Mouse (Mus musculus) kidney, adult 8-10 months (tissue): ENCODE data around the gene Mbd4.
"Not testable (repeated sequence)": the region's sequence is repeated elsewhere in the genome, so short reads cannot be mapped to it uniquely, and the experiment has no call there.

Experiments
- DNase-seq, 2 experiments: peaks; one replicate each; pipeline ENCODE4 v3.0.0; 2022

The Mbd4 gene

DNA sequence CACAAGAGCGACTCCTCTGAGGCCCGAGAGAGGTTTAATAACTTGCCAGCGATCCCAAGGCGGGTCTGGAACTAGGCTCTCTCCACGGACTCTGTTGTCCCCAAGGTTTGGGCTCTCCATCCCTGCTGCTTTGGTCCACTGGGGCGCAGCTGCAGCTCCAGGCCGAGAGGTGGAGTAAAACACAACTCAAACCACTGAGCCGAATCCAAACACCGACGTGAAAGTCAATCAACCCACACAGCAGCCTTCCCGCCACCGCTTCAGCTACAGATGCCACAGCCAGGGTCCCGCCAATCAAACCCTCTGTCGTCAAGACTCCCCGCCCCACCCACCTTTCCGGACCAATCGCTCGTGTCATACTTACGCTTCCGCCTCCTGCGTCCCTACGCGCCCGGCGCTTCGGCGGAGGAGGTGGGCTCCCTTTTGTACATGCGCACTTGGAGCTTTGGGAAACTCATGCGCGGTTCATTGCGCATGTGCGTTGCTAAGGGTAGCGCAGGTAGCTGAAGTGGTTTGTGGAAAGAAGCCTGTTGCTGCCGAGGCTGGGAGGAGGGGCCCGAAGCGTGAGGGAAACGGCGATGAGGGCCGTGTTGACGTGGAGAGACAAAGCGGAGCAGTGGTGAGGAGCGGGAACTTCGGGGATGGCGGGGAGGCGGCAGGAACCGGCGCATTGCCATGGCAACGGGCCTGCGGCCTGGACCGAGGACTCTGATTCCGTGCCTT, at the start of gene Mbd4, which contains the start of gene Ift122:
TSS of gene Mbd4 (minus strand) at position 281 of the 723 bp plus-strand sequence.
TSS of gene Ift122 (plus strand) at position 380 of the 723 bp plus-strand sequence.
- DNase-seq, result peak; percentile 99

DNA sequence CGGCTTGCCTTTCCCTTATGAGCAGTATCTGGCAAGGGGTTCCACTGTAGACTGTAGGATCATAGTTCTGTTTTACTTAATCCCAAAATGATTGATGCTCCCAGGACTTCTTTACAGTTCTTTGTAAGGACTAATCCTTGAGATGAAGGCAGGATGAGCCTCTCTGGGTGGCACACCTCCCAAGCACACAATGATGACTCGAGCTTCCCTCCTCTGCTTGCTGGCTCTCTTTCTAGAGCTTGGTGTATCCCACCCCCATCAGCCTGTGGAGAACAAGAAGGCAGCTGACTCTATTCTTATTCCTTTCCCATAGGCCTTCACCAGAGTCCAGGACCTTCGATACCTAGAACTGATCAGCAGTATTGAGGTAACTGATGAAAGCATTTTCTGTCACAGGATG, 49.4 kb upstream of the Mbd4 start:
- DNase-seq, result no peak

DNA sequence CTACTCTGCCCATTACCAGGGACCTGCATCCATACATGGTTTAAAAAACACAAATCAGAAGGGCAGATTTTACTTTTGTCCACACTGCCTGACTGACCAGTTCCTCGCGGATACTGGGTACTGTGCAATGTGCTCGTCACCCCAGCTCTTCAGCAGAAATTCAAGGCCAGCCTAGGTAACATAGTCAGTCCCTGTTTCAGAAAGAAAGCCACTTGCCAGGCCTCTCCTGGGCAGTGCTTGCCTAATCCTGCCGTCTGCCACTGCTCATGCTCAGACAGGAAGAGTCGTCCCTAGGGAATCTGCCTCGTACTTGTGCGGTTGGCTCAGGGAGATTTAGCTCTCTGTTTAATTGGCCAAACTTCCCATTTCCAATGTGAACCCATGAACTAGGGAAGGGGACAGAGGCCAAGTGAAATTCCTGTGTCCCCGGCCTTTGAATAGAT, 48.3 kb upstream of the Mbd4 start:
- DNase-seq, result peak; percentile 49 to 74

DNA sequence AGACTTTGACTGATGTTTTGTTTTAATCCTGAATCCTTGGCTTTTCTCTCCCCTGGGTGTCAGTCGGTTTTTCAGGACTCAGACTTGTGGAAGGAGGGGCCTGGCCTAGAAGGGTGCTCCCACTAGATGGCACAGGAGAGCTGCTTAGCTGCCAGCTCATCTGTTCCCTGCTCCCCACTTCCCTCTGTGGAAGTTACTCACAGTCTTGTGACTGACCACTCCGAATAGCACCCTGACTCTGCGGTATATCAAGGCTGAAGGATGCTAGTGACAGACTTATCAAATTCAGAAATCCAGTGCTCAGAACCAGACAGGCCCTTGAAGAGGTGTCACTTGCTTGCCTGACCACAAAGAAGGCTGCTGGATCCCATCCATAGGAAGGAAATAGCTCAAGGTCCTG, 47.9 kb upstream of the Mbd4 start:
- peak; percentile 71 to 76 for DNase-seq

DNA sequence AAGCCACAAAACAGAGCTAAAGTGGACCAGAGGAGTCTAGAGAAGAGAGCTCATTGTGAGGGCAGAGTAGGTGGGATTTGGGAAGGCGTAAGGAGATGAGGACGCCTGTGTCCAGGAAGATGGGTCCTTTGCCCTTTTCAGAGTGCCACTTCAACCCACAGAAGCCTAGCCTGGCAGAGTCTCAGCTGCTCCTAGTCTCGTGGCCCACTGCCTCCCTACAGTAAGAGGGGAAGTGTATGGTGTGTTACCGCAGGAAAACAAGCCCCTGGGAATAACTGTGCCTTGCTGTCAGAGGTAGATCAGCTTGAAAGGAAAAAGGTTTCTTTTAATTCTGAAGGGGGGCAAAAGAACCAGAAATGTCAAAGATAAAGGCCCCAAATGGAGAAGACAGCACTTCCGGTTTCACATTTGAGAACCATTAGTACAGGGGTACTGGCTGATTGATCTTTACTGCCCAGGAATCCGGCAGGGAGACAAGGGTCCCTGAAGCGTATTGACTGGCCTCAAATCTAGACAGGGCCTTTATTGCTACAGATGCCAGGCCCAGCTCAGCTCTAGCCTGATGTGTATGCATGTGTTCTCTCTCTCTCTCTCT, 44.9 kb upstream of the Mbd4 start:
- DNase-seq, result no peak

DNA sequence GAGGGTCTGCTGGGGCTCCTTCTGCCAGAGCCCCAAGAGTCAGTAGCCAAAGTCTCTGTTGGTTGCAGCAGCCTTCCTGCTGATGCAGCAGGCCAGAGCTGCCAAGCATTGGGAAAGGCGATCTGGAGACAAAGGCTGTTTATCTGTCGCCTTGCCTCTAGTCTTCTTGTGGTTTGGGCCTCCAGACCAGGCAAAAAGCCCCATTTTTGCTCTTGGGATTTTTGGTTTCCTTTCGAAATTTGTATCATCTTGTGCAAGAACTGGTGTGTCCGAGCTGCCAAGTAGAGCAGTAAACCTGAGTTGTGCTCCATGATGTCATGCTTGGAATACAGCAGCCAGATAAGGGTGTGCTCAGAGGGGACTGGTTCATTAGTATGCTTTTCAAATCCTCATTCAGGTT, 43.9 kb upstream of the Mbd4 start:
- no peak for DNase-seq

DNA sequence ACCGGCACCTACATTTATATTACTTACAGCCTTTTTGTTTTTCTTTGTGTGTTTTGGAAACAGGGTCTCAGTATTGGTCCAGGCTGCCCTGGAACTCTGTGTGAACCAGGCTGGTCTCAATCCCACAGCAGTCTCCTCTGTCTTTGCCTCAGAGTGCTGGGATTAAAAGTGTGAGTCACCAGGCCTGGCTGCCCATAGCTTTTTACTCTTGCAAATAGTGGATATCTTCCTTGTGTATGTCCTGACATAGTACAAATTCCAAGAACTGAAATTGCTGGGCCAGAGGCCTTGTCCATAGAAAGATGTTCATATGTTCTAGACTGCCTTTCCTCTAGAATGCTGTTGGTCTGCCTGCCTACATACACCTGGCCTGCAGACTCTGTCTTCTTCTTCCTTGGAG, 43.2 kb upstream of the Mbd4 start:
- DNase-seq, result no peak

DNA sequence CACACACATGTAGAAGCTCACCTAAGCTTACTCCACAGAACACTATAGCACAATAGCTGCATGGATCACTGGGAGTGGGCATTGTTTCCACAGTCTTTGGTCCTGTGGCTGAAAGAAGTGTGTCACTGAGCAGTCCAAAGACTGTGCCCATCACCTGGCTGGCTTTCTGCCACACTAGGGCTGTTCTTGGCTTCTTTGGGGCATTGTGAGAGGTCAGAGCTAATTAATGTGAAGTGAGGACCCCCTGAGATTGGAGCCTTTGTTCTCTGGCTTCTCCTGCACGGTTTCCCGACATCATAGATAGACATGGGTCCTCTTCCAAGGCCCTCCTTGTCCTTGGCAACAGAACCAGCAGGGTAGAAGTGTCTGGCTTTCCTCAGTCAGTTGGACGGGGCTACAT, 39.2 kb upstream of the Mbd4 start:
- no peak for DNase-seq

DNA sequence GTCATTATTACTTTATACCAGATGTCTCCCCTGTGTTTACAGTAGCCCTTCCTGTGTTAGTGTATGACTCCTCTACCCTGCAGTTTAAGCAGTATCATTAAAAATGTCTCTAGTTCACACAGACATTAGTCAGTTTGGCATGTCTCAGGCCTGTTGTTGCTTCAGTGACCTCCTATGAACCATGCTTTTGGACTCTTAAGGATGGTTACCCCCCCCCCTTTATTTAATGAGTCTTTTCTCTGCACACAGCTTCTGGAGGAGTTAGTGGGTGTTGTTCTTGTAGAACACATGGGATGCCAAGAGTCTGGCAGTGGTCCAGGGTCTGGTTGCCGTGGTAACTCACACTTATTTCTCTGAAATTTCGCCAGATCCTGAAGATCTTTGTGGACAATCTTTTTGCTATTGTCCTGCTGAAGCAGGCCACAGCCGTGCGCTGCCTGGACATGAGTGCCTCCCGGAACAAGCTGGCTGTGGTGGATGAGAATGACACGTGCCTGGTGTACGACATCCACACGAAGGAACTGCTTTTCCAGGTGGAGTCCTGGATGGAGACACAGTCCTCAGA, 38.4 kb upstream of the Mbd4 start:
- no peak for DNase-seq

DNA sequence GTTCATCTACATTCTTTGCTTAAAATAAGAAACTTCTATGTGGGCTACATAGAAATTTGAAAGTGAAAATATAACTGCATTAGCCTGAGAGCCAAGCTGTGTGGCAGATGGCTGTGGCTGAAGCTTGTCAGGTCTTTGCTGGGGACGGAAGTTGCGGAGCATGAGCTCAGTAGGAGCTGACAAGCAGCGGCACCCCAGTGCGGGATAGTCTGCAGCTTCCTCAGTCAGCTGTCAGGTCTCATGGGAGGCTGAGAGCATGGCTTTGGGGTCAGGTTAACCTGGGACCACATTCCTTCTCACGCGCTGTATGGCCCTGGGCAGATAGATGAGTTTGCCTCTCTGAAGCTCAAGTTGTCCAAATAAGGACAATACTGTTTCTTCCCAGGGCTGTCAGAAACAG, 37.9 kb upstream of the Mbd4 start:
- DNase-seq, result no peak

DNA sequence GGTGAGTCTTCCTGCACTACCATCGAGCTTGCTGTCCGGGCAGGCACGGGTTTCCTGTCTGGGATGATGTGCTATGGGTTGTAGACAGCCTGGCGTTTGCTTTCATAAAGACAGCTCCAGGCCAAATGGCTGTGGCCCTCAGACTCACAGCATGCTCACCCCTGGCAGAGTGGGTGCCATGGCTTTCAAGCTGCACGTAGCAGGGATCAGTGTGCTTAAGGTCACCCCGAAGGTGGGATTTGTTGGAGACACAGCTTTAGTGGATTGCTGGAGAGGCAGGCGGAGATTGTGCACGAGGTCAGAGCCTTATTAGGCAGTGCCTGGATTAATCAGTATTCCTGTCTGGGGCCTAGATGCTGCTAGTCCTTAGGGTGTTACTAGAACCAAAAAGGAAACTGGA, 37.4 kb upstream of the Mbd4 start:
- no peak for DNase-seq

DNA sequence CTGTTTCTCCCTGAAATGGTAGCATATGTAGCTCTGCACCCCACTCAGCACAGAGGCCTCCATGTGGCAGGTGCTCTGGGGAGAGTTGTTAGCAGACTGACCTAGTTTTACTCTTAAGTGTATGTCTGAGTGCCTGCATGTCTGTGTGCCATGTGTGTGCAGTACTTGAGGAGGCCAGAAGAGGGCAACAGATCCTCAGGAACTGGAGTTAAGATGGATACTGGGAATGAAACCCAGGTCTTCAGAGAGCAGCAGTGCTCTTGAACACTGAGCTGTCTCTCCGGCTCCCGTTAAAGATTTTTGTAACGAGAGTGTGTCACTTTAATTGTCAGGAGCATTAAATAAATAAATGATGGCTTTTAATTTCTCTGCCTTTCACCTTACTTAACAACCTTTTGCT, 35.1 kb upstream of the Mbd4 start:
- DNase-seq, result no peak

DNA sequence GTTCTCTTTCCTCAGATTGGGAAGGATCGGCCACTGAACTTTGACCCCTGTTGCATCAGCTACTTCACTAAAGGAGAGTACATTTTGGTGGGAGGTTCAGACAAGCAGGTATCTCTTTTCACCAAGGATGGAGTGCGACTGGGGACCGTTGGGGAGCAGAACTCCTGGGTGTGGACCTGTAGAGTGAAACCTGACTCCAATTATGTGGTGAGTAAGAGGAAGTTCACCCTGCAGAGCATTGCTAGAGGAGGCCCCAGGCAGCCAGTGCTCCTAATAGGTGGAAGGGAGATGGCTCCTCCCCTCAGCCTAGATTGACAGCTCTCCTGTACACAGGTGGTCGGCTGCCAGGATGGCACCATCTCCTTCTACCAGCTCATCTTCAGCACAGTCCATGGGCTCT, 33.7 kb upstream of the Mbd4 start:
- DNase-seq, result no peak

DNA sequence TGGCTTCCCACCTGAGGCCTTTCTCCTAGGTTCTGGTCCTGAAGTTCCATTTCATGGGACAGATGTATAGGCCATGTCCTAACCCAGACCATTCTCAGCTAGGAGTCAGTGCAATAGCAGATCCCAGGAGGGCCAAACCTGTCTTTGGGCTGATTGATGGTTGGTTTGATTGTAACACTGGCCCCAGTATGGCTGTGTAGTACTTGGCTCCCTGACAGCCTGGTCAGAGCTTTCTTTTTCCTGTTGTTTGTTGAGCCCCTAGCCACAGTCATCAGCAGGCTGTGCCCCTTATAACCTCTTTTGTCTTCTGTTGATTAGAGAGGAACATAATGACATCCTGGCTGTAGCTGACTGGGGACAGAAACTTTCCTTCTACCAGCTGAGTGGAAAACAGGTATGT, 30.8 kb upstream of the Mbd4 start:
- no peak for DNase-seq

DNA sequence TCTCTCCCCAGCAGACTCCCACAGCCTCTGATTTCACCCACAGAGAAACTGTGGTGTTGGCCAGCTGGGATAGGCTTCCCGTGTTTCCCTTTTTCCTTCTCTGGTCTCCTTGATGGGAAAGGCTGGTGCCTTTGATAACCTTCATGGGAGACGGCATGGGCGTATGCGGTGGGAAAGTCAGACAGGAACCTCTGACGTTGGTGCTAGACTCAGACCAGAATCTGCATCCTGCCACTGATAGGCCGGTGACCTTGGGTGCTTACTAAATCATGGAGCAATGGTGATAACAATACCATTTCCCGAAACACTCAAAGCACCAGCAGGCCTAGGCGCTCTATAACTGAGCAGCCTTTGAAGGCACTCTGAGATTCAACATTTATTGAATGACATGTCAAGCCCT, 27.6 kb upstream of the Mbd4 start:
- DNase-seq, result peak; percentile 34 to 52

DNA sequence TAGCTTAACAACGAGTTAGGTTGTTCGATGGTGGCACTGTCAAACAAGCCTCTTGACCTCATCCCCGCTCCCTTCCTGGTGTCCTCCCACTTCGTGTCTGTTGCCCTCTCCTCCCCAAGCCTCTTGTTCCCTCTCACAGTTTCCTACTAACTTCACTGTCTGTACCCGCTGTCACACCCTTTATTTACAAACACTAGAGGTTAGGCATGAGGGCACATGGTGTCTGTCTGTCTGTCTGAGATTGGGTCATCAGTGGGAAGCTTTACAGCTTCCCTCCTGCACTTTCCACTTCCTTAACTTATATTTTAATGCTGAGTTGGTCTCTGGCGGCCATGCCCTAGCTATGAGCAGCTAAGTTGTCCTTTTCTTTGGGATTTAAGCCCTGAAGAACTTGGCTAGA, 26.6 kb upstream of the Mbd4 start:
- no peak for DNase-seq

DNA sequence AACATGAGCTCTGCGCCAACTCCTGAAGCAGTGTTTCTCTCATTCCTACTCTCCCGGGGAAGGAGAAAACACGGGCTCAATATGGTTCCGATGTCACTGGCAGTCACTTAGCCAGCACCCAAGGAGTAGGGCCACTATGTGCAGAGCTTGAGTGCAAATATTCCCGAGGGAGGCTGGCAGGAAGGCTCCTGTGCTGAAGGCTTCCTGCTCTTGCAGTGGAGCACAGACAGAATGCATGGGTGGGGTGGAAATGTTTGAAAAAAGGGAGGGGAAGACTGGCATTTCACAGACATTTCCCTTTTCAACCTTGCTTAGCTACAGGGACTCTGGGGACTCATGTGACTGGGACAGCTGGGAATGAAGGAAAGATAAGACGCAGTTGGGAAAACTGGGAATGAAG, 25.5 kb upstream of the Mbd4 start:
- no peak for DNase-seq

DNA sequence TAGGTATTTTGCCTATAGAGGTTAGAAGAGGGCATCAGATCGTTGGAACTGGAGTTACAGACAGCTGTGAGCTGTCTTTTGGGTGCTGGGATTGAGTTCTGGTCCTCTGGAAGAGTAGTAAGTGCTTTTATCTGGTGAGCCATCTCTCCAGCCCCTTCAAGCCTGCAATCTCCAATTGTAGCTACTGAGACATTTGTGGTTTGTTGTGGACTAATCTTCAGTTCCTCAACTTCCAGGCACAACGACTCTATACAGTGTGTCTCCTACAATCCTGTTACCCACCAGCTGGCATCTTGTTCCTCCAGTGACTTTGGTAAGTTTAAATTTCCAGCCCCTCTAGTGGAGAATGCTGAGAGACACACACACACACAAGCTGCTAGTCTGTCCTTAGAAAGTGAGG, 24.1 kb upstream of the Mbd4 start:
- no peak for DNase-seq

DNA sequence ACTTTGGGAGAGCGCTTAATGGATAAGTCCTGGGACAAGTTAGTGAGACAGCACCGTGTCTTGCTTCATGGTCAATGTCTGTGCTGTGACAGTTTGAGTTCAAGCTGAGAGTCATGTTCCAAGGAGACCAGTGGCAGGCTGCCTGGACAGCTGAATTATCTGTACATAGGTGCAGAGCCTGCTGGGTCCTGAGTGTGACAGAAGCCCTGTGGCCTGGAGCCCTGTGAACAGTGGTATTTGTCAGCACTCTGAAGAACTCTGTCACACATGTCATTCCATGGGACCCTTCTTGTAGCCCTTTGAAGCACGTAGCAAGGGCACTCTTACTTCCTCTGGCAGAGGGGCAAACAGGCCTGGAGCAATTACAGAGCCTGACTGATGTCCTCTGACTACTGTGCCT, 18.1 kb upstream of the Mbd4 start:
- DNase-seq, result not testable (repeated sequence)

DNA sequence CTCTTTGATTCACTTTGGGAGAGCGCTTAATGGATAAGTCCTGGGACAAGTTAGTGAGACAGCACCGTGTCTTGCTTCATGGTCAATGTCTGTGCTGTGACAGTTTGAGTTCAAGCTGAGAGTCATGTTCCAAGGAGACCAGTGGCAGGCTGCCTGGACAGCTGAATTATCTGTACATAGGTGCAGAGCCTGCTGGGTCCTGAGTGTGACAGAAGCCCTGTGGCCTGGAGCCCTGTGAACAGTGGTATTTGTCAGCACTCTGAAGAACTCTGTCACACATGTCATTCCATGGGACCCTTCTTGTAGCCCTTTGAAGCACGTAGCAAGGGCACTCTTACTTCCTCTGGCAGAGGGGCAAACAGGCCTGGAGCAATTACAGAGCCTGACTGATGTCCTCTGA, 14.0 kb upstream of the Mbd4 start:
- DNase-seq, result not testable (repeated sequence)

DNA sequence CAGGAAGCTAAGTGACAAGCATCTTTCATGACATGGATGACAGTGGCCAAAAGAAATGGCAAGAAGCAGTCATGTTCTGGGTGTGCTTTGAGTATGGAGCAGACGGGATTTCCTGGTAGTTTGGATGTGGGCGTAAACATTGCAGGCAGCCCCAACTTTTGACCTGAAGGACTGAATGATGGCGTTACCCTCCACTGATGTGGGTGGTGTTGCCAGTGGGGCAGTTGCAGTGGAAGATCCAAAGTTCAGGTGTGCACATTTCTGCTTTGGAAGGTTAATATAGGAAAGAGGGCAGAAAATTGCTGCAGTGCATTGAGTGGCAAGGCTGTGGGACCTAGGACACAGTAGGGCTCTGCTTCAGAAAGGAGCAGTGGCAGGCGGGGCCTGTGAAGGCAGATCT, 12.1 kb upstream of the Mbd4 start:
- peak; percentile 43 to 45 for DNase-seq

DNA sequence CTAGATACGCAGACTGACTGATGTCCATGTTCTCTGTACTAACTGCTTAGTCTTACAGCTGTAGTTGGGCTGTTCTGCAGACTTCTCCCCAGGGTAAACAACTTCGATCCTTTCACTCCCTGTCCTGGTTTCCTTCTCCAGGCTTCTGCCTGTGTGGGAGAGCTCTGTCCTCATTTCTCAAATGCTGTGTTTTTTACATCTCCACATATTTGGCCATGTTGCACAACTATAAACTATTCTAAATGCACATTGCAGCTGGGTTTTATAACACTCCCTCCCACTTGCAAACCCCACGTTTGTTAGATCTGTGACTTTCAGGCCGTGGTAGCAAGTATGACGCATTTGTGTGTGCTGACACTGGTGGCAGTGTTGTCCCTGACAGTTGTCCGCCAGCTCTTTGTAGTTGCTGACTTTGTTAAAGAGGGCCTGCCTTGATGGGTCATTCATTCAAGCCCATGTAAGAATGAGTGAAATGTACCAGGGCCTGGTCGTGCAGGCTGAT, 10.2 kb upstream of the Mbd4 start:
- no peak for DNase-seq

DNA sequence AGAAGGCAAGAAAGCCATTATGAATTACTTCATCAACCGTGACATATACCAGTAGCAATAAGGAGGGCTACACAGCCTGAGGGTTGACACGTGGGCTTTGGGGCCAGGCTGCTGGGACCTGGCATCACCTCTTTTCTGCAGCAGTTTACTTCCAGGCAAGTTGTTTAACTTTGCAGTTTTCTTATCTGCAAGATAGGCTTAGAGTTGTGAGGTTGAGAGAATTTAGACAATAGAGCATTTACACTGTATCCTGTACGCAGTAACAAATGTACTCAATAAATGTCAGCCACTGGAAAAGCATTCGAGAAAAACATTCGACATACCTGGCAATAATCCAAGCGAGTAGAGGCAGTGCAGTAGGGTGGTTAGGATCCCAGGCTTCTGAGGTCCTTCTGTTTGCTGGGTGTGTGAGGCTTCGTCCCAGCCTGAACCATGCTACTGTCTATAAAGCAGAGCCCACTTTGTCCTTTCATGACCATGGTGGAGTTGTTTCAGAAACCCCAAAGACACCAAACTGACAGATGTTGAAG, 6.9 kb upstream of the Mbd4 start:
- no peak for DNase-seq

DNA sequence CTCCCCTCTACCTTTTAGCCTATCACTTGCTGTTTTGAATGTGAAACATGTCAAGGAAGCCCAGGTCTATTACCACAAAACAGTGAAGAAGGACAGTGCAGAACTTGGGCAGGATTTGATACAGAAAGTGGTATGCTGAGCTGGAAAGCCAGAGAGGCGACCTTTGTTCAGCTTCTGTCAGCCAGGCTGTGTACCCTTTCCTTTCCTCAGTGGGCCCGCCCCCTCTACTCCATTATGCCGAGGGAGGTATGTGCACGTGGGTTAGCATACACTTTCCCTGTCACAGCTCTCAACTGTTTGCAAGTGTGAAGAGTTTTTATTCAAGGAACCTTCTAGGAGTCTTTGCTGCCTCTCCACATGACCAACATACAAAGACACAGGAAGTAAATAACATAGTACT, 6.1 kb upstream of the Mbd4 start:
- DNase-seq, result peak; percentile 46 to 47
